Mouse (Mus musculus) midbrain, embryonic 14.5 days (tissue): ENCODE data around the gene Gm5346. TPM values are rescaled to one million over a fixed set of nuclear protein-coding genes. Genes with fewer than 3 reads are reported as not detected.
"Not testable (repeated sequence)": the region's sequence is repeated elsewhere in the genome, so short reads cannot be mapped to it uniquely, and the experiment has no call there.

Experiments used
- ATAC-seq: fragments of 200-750 bp; cut with Nextera tagmentation; 2 replicates; pipeline ENCODE4 v1.8.0; 2017; ENCODE audit warnings: moderate number of reproducible peaks, moderate library complexity; ENCODE audit not compliant: low FRiP score, low TSS enrichment
- DNase-seq: peaks from one replicate; pipeline ENCODE4 v3.0.0-alpha.2; 2015
- H3K27ac ChIP-seq: fragments of 300-500 bp; sonication (generic); replicated peaks from 2 replicates; pipeline ENCODE4 v1.5.1; 2014; ENCODE audit warnings: mild to moderate bottlenecking, low read depth, low read length, moderate library complexity
- H3K27me3 ChIP-seq: fragments of 300-500 bp; sonication (generic); 2 replicates; pipeline ENCODE4 v1.6.1; 2014; ENCODE audit warnings: low read length, control low read depth, mixed read lengths; ENCODE audit not compliant: control insufficient read depth, insufficient read depth
- H3K36me3 ChIP-seq: fragments of 300-500 bp; sonication (generic); 2 replicates; pipeline ENCODE4 v1.6.1; 2014; ENCODE audit warnings: low read length, control low read depth; ENCODE audit not compliant: control insufficient read depth, insufficient read depth
- H3K4me1 ChIP-seq: fragments of 300-500 bp; sonication (generic); 2 replicates; pipeline ENCODE4 v1.6.1; 2014; ENCODE audit warnings: mild to moderate bottlenecking, antibody characterized with exemption, low read length, control low read depth; ENCODE audit not compliant: control insufficient read depth, insufficient read depth
- H3K4me2 ChIP-seq: fragments of 300-500 bp; sonication (generic); 2 replicates; pipeline ENCODE4 v1.6.1; 2014; ENCODE audit warnings: mild to moderate bottlenecking, low read length, moderate library complexity
- H3K4me3 ChIP-seq: fragments of 300-500 bp; sonication (generic); replicated peaks from 2 replicates; pipeline ENCODE4 v1.5.1; 2014; ENCODE audit warnings: low read depth, low read length
- H3K9ac ChIP-seq: fragments of 300-500 bp; sonication (generic); replicated peaks from 2 replicates; pipeline ENCODE4 v1.6.1; 2014; ENCODE audit warnings: mild to moderate bottlenecking, low read length, moderate library complexity
- H3K9me3 ChIP-seq: fragments of 300-500 bp; sonication (generic); 2 replicates; pipeline ENCODE4 v1.6.1; 2016; ENCODE audit warnings: low read length, control low read depth, mixed read lengths; ENCODE audit not compliant: control insufficient read depth
- WGBS: fragments of 180-500 bp; shearing (Covaris S2); extraction: QIAGEN DNeasy Blood & Tissue Kit; methylation state at CpG from one replicate; pipeline ENCODE4 v1.1.7; 2014; 5-methylcytosine and 5-hydroxymethylcytosine counted together
- polyA plus RNA-seq: library from polyadenylated mRNA; unstranded; fragments of >200 nt; fragmentation: Nextera tagmentation; extraction: Ambion mirVana; gene quantifications from 2 replicates; pipeline ENCODE4 v1.2.1, GENCODE M21; 2014

Gm5346 gene
- polyA plus RNA-seq = not detected in 2 replicates

- no peak within 1 kb of the TSS for H3K4me2 ChIP-seq
- no peaks in the 10 kb centered on the region for H3K36me3 ChIP-seq
- ATAC-seq (no peak), DNase-seq (no peak)
- H3K27ac ChIP-seq = no peak within 1 kb of the TSS
- no peaks in the 10 kb centered on the region for H3K4me1 ChIP-seq
- H3K9me3 ChIP-seq = no peaks in the 10 kb centered on the region
- no peak within 1 kb of the TSS for H3K4me3 ChIP-seq
- WGBS = 87% methylated on average over 3 of the region's 3 CpGs
- no peaks in the 10 kb centered on the region for H3K27me3 ChIP-seq
- H3K9ac ChIP-seq = no peak within 1 kb of the TSS
Measured at GRCm38 (mm10) chr8:43627176-43627575, at the start of gene Gm5346. Gene Gm5346, minus strand, starts transcription at chr8:43627276.

GRCm38 (mm10) chr8:43616046-43616445, 11.0 kb downstream of the Gm5346 start:
- no peaks in the 10 kb centered on the region for H3K36me3 ChIP-seq
- ATAC-seq (no peak), DNase-seq (no peak)
- H3K27me3 ChIP-seq = no peaks in the 10 kb centered on the region
- H3K4me3 ChIP-seq = no peak overlapping the region
- H3K9me3 ChIP-seq = no peaks in the 10 kb centered on the region
- no peak overlapping the region for H3K27ac ChIP-seq
- WGBS = 90% methylated on average over 1 of the region's 1 CpGs
- H3K4me1 ChIP-seq = no peaks in the 10 kb centered on the region
- H3K9ac ChIP-seq = no peak overlapping the region
- H3K4me2 ChIP-seq = no peak overlapping the region

GRCm38 (mm10) chr8:43603657-43604056, 23.4 kb downstream of the Gm5346 start:
- not testable (repeated sequence) for H3K27ac ChIP-seq, H3K4me2 ChIP-seq, H3K9me3 ChIP-seq, H3K4me3 ChIP-seq, H3K36me3 ChIP-seq, ATAC-seq, H3K27me3 ChIP-seq, H3K4me1 ChIP-seq, H3K9ac ChIP-seq, DNase-seq
- 86% methylated on average over 13 of the region's 13 CpGs for WGBS

- H3K9ac ChIP-seq, ATAC-seq, H3K27me3 ChIP-seq, DNase-seq, H3K4me1 ChIP-seq, H3K27ac ChIP-seq, H3K36me3 ChIP-seq, H3K4me3 ChIP-seq, H3K9me3 ChIP-seq, H3K4me2 ChIP-seq: not testable (repeated sequence)
- 95% methylated on average over 15 of the region's 15 CpGs for WGBS
Measured at GRCm38 (mm10) chr8:43603166-43603565, 23.9 kb downstream of the Gm5346 start.

- H3K4me1 ChIP-seq, H3K27me3 ChIP-seq: not testable (repeated sequence)
Measured at GRCm38 (mm10) chr8:43576607-43577006, 50.5 kb downstream of the Gm5346 start, which contains the start of gene Adam26a. Gene Adam26a, minus strand, starts transcription at chr8:43576707.

More at GRCm38 (mm10) chr8:43576607-43577006, 50.5 kb downstream of the Gm5346 start, which contains the start of gene Adam26a:
- H3K36me3 ChIP-seq, H3K27ac ChIP-seq, H3K9me3 ChIP-seq, H3K4me3 ChIP-seq, H3K4me2 ChIP-seq, ATAC-seq, DNase-seq, H3K9ac ChIP-seq: not testable (repeated sequence)
- 95% methylated on average over 2 of the region's 2 CpGs for WGBS

Other genes with a start within 250 kb of the Gm5346 start
- not detected in 2 replicates for gene Adam26b, start 99.2 kb downstream of the Gm5346 start, polyA plus RNA-seq
- not detected in 2 replicates for gene Adam26a, start 50.6 kb downstream of the Gm5346 start, polyA plus RNA-seq
- not detected in 2 replicates for gene Adam34, start 82.8 kb upstream of the Gm5346 start, polyA plus RNA-seq